Mouse (Mus musculus): ENCODE measurements around the gene Cfap45.

- TF ChIP-seq USF1 (IDR thresholded peaks at IDR 0.05; ENCODE audit: low read depth, low read length) (no peak), KAT2A (conservative IDR thresholded peaks at IDR 0.05; ENCODE audit: low read depth, low read length) (no peak), NRF1 (IDR thresholded peaks at IDR 0.05; ENCODE audit: insufficient read depth, low read depth, low read length, poor library complexity, severe bottlenecking) (no peak), CTCF (IDR thresholded peaks at IDR 0.05 in 2 of 3, conservative IDR thresholded peaks at IDR 0.05 in 1 of 3; ENCODE audit: control insufficient read depth in 1 of 3, insufficient read depth in 1 of 3, low read depth in 2 of 3, low read length in 3 of 3, poor library complexity in 1 of 3, severe bottlenecking in 1 of 3) (no peak), MYB (IDR thresholded peaks at IDR 0.05; ENCODE audit: low read depth, low read length) (no peak), SIN3A (IDR thresholded peaks at IDR 0.05; ENCODE audit: low read length) (no peak), POLR2A (IDR thresholded peaks at IDR 0.05; ENCODE audit: control insufficient read depth in 1 of 2, insufficient read depth in 1 of 2, low read depth in 1 of 2, low read length in 2 of 2, poor library complexity in 1 of 2) (no peak), HCFC1 (IDR thresholded peaks at IDR 0.05; ENCODE audit: low read depth, low read length) (no peak), MYC (IDR thresholded peaks at IDR 0.05; ENCODE audit: low read depth, low read length) (no peak), MXI1 (IDR thresholded peaks at IDR 0.05; ENCODE audit: low read depth, low read length) (no peak)
These were observed 61.8 kb downstream of the Cfap45 start for GRCm38 (mm10) chr1:172582436-172582835.
